8 mouse cellular contexts compared by ENCODE assay signal in the genomic region with DNA sequence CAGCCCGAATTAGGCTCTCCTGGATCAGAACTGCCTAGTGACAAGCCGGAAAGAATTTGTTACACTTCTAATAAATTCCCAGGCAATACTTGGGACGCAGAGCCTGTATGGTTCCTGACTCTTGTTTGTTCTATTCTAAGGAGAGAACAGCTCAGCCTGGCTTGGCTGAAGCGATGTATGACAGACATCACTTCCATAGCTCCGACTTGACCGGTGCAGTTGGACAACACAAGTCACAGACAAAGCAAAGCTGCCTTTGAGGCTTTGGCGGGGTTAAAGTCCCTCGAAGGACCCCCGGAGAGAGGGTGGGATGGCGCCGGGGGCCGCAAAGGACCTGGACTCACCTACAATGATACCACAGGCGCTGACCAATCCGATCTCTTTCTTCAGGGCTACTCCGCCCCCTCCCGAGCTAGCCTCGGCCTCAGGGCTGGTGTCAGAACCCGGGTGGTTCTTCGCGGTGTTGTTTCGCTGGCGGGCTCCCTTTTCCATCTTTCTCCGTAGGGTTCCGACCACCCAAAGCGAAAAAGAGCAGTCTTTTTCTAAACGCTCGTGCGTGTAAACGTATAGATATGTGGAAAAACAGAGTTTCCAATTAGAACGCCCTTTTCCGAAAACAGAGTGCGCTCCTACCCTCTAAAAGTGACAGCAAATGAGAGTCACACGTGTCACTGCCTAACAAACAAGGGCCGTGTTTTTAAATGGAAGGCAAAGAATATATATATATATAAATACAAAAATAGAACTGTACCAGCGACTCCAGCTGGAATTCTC. TPM values are rescaled to one million over a fixed set of nuclear protein-coding genes. Genes with fewer than 3 reads are reported as not detected.
DNase-seq lines count a peak whose midpoint lies in the region; ATAC-seq and TF ChIP-seq lines count a peak whose summit lies in the region.

No protein-coding gene starts in this region.

- H3K9me3 ChIP-seq in G1E (replicated peaks), result no peaks in the 10 kb centered on the region
- no peaks in the 10 kb centered on the region for H3K9me3 ChIP-seq in forebrain, embryonic 14.5 days (replicated peaks; ENCODE audit: control insufficient read depth, low read length)
- H3K9me3 ChIP-seq in liver, postnatal 0 days (ENCODE audit: low read length), result no peaks in the 10 kb centered on the region
- H3K9me3 ChIP-seq in neural tube, embryonic 13.5 days, result no peaks in the 10 kb centered on the region

- no peak overlapping the region; the same call in 1 of the 2 replicates for H3K27ac ChIP-seq in forebrain, embryonic 14.5 days (ENCODE audit: low read depth, low read length)
- H3K27ac ChIP-seq in liver, postnatal 0 days (ENCODE audit: low read depth), result no peak overlapping the region
- H3K27ac ChIP-seq in neural tube, embryonic 13.5 days (replicated peaks), result peak overlapping the region; percentile 61

- H3K4me3 ChIP-seq in G1E (ENCODE audit: low read depth, low read length), result peak overlapping the region; percentile 84
- H3K4me3 ChIP-seq in forebrain, embryonic 14.5 days (ENCODE audit: low read depth, low read length), result peak overlapping the region; percentile 51
- peak overlapping the region; percentile 56 for H3K4me3 ChIP-seq in liver, postnatal 0 days (ENCODE audit: low read depth, low read length)
- peak overlapping the region; percentile 53 for H3K4me3 ChIP-seq in neural tube, embryonic 13.5 days

- TF ChIP-seq EP300 in liver, postnatal 0 days (IDR thresholded peaks at IDR 0.05; ENCODE audit: low read depth), result no peak

- peaks cover 75% of the 10 kb centered on the region for H3K4me1 ChIP-seq in G1E (ENCODE audit: insufficient read depth, low read depth, low read length)
- H3K4me1 ChIP-seq in forebrain, embryonic 14.5 days (ENCODE audit: control insufficient read depth, insufficient read depth, low read length), result no peaks in the 10 kb centered on the region
- H3K4me1 ChIP-seq in liver, postnatal 0 days (ENCODE audit: insufficient read depth), result peaks cover 10% of the 10 kb centered on the region
- peaks cover 17% of the 10 kb centered on the region; the same call in 1 of the 2 replicates for H3K4me1 ChIP-seq in neural tube, embryonic 13.5 days (replicated peaks)

- TF ChIP-seq CTCF in G1E (IDR thresholded peaks at IDR 0.05; ENCODE audit: low read depth, low read length), result no peak
- no peak for TF ChIP-seq CTCF in brain, embryonic 14.5 days (IDR thresholded peaks at IDR 0.05; ENCODE audit: borderline replicate concordance, extremely low read depth, insufficient read depth, insufficient read length)
- TF ChIP-seq CTCF in liver, postnatal 0 days (IDR thresholded peaks at IDR 0.05; ENCODE audit: low read depth), result no peak

- TF ChIP-seq POLR2A in brain, embryonic 14.5 days (IDR thresholded peaks at IDR 0.05; ENCODE audit: borderline replicate concordance, extremely low read depth, insufficient read depth, insufficient read length, poor library complexity, severe bottlenecking), result no peak

- peak; percentile 74 for DNase-seq in G1E (ENCODE audit: low spot score)
- DNase-seq in brain, embryonic 14.5 days (ENCODE audit: low read depth), result peak; percentile 61
- peak; percentile 52 for DNase-seq in forebrain, embryonic 14.5 days (ENCODE audit: low spot score)
- peak; percentile 40 to 44 for DNase-seq in heart, postnatal 14 days
- DNase-seq in kidney, postnatal 36 days, result peak; percentile 79 to 83
- peak; percentile 42 for DNase-seq in liver, postnatal 0 days
- peak; percentile 50 to 57 for DNase-seq in urinary bladder, postnatal 36 days (ENCODE audit: low spot score in 2 of 2)

- WGBS in forebrain, embryonic 14.5 days, result 3% methylated on average over 35 of the region's 35 CpGs
- WGBS in liver, postnatal 0 days (ENCODE audit: insufficient replicate concordance), result 5% methylated on average over 35 of the region's 35 CpGs
- 2% methylated on average over 35 of the region's 35 CpGs for WGBS in neural tube, embryonic 13.5 days

- intact Hi-C loops in heart, postnatal 14 days (cut with DNase I), result no loop called here

- H3K9ac ChIP-seq in forebrain, embryonic 14.5 days (ENCODE audit: low read length), result peak overlapping the region; percentile 59
- H3K9ac ChIP-seq in liver, postnatal 0 days (replicated peaks), result peak overlapping the region; percentile 47
- H3K9ac ChIP-seq in neural tube, embryonic 13.5 days, result peak overlapping the region; percentile 71

- no peaks in the 10 kb centered on the region for H3K27me3 ChIP-seq in G1E (ENCODE audit: insufficient read depth, low read length)
- H3K27me3 ChIP-seq in forebrain, embryonic 14.5 days (replicated peaks; ENCODE audit: control insufficient read depth, insufficient read depth, low read length), result 0 out of 2 replicates have a peak, but pooled peaks cover 8% of the 10 kb centered on the region
- H3K27me3 ChIP-seq in liver, postnatal 0 days (ENCODE audit: insufficient read depth, low read length), result peaks cover 33% of the 10 kb centered on the region
- peaks cover 19% of the 10 kb centered on the region for H3K27me3 ChIP-seq in neural tube, embryonic 13.5 days

- ATAC-seq in G1E (ENCODE audit: extremely low read depth, insufficient number of reproducible peaks, low FRiP score, poor library complexity, severe bottlenecking), result 0 out of 2 replicates have a peak, but pooled peaks have one; percentile 37
- peak; percentile 72 for ATAC-seq in forebrain, embryonic 14.5 days
- 0 out of 2 replicates have a peak, but pooled peaks have one; percentile 41 for ATAC-seq in liver, postnatal 0 days
- peak; percentile 88 for ATAC-seq in neural tube, embryonic 13.5 days (ENCODE audit: low read depth)

- peak overlapping the region; percentile 88 for H3K4me2 ChIP-seq in forebrain, embryonic 14.5 days (ENCODE audit: low read length)
- H3K4me2 ChIP-seq in liver, postnatal 0 days (ENCODE audit: low read depth, low read length), result peak overlapping the region; percentile 86
- peak overlapping the region; percentile 86 for H3K4me2 ChIP-seq in neural tube, embryonic 13.5 days

- peaks cover 30% of the 10 kb centered on the region for H3K36me3 ChIP-seq in G1E (replicated peaks)
- no peaks in the 10 kb centered on the region for H3K36me3 ChIP-seq in forebrain, embryonic 14.5 days (ENCODE audit: control insufficient read depth, insufficient read depth, low read length)
- H3K36me3 ChIP-seq in liver, postnatal 0 days (replicated peaks; ENCODE audit: insufficient read depth, low read length), result no peaks in the 10 kb centered on the region
- no peaks in the 10 kb centered on the region for H3K36me3 ChIP-seq in neural tube, embryonic 13.5 days

RNA-seq across cellular contexts. Expression of gene Slc7a8, which starts 0.7 kb away (rescaled TPM):
- total RNA-seq in G1E (2014; fragmentation: Nextera tagmentation), result 325 and 329 TPM in 2 replicates
- total RNA-seq in G1E (2017), result 45.0 and 54.9 TPM in 2 replicates
- 191 and 199 TPM in 2 replicates for polyA plus RNA-seq in G1E (2012)
- polyA plus RNA-seq in brain, embryonic 14.5 days (2012; rRNA removed), result 8.9 and 14.6 TPM in 2 replicates
- 6.9 and 9.8 TPM in 2 replicates for polyA plus RNA-seq in forebrain, embryonic 14.5 days (2014; fragmentation: Nextera tagmentation; extraction: Ambion mirVana)
- 1 to 10 TPM; 3.2 to 3.7 TPM for total RNA-seq in heart, postnatal 14 days (2021)
- 2.2 and 2.8 TPM in 2 replicates for polyA plus RNA-seq in liver, postnatal 0 days (2015; fragmentation: Nextera tagmentation; extraction: Ambion mirVana)
- polyA plus RNA-seq in neural tube, embryonic 13.5 days (2015; fragmentation: Nextera tagmentation; extraction: Ambion mirVana), result 4.4 and 5.1 TPM in 2 replicates

RNA-seq across cellular contexts. Expression of gene Rnf212b, which starts 32.9 kb away (rescaled TPM):
- not detected in 2 replicates for total RNA-seq in G1E (2014; fragmentation: Nextera tagmentation)
- total RNA-seq in G1E (2017), result 0.27 TPM in 1 of 2 replicates, not detected in the other
- polyA plus RNA-seq in G1E (2012), result not detected in 2 replicates
- 0.06 TPM in 1 of 2 replicates, not detected in the other for polyA plus RNA-seq in brain, embryonic 14.5 days (2012; rRNA removed)
- polyA plus RNA-seq in forebrain, embryonic 14.5 days (2014; fragmentation: Nextera tagmentation; extraction: Ambion mirVana), result not detected in 2 replicates
- not detected for total RNA-seq in heart, postnatal 14 days (2021)
- polyA plus RNA-seq in liver, postnatal 0 days (2015; fragmentation: Nextera tagmentation; extraction: Ambion mirVana), result not detected in 2 replicates
- polyA plus RNA-seq in neural tube, embryonic 13.5 days (2015; fragmentation: Nextera tagmentation; extraction: Ambion mirVana), result not detected in 2 replicates

Comparison
In these comparisons a context has a peak if more than half of its experiments do, and no peak if none do; other contexts are left out.
1. ATAC-seq: peak in every context shown above with its lines; median percentile 88 in neural tube, embryonic 13.5 days; 72 in forebrain, embryonic 14.5 days; 41 in liver, postnatal 0 days; 37 in G1E.
2. RNA of gene Slc7a8, which starts 0.7 kb away (polyA plus RNA-seq): 191 to 199 TPM in G1E; 8.9 to 14.6 TPM in brain, embryonic 14.5 days, 6.9 to 9.8 TPM in forebrain, embryonic 14.5 days, 4.4 to 5.1 TPM in neural tube, embryonic 13.5 days and 2.2 to 2.8 TPM in liver, postnatal 0 days; every median in the first group is over 10 times any median in the second.
3. Peak in every context shown above with its lines, with median percentiles within 50 percentile points of each other: DNase-seq, H3K4me3 ChIP-seq, H3K4me2 ChIP-seq and H3K9ac ChIP-seq.